Mouse (Mus musculus) forebrain, embryonic 15.5 days (tissue): ENCODE results near the gene Dock2. TPM values are rescaled to one million over a fixed set of nuclear protein-coding genes. Genes with fewer than 3 reads are reported as not detected.

ENCODE experiments used
- ATAC-seq: fragments of 200-750 bp; cut with Nextera tagmentation; replicated peaks from 2 replicates; pipeline ENCODE4 v1.8.0; 2017; ENCODE audit warnings: mild to moderate bottlenecking, moderate TSS enrichment, moderate library complexity
- H3K27ac ChIP-seq: fragments of 300-500 bp; sonication (generic); replicated peaks from 2 replicates; pipeline ENCODE4 v1.5.1; 2015; ENCODE audit warnings: mild to moderate bottlenecking, inconsistent platforms
- H3K27me3 ChIP-seq: fragments of 300-500 bp; sonication (generic); 2 replicates; pipeline ENCODE4 v1.6.1; 2015; ENCODE audit warnings: inconsistent platforms
- H3K36me3 ChIP-seq: fragments of 300-500 bp; sonication (generic); 2 replicates; pipeline ENCODE4 v1.6.1; 2015; ENCODE audit warnings: mild to moderate bottlenecking, inconsistent platforms
- H3K4me1 ChIP-seq: fragments of 300-500 bp; sonication (generic); 2 replicates; pipeline ENCODE4 v1.6.1; 2015; ENCODE audit warnings: inconsistent platforms
- H3K4me2 ChIP-seq: fragments of 300-500 bp; sonication (generic); replicated peaks from 2 replicates; pipeline ENCODE4 v1.6.1; 2015; ENCODE audit warnings: mild to moderate bottlenecking, inconsistent platforms
- H3K4me3 ChIP-seq: fragments of 300-500 bp; sonication (generic); 2 replicates; pipeline ENCODE4 v1.5.1; 2015; ENCODE audit warnings: mild to moderate bottlenecking, inconsistent platforms
- H3K9ac ChIP-seq: fragments of 300-500 bp; sonication (generic); replicated peaks from 2 replicates; pipeline ENCODE4 v1.6.1; 2015; ENCODE audit warnings: mild to moderate bottlenecking, inconsistent platforms
- H3K9me3 ChIP-seq: fragments of 300-500 bp; sonication (generic); 2 replicates; pipeline ENCODE4 v1.6.1; 2016; ENCODE audit warnings: inconsistent platforms
- WGBS: fragments of 180-500 bp; shearing (Covaris S2); methylation state at CpG from one replicate; pipeline ENCODE4 v1.1.7; 2015; ENCODE audit warnings: mixed read lengths; 5-methylcytosine and 5-hydroxymethylcytosine counted together
- polyA plus RNA-seq: library from polyadenylated mRNA; unstranded; fragments of >200 nt; fragmentation: Nextera tagmentation; extraction: Ambion mirVana; gene quantifications from 2 replicates; pipeline ENCODE4 v1.2.1, GENCODE M21; 2015

The Dock2 gene
- polyA plus RNA-seq, 1 experiment from 2014 or later: 0.51 TPM

GRCm38 (mm10) chr11:34524586-34524985 is 259.1 kb downstream of the Dock2 start:
- Histone ChIP-seq H3K4me3 (no peak overlapping the region), H3K36me3 (no peaks in the 10 kb centered on the region), H3K9ac (no peak overlapping the region), H3K9me3 (no peaks in the 10 kb centered on the region), H3K4me2 (no peak overlapping the region), H3K4me1 (no peaks in the 10 kb centered on the region), H3K27me3 (no peaks in the 10 kb centered on the region), H3K27ac (no peak overlapping the region)
- 92% methylated on average over 4 of the region's 4 CpGs for WGBS
- ATAC-seq: no peak

- WGBS: 49% methylated on average over 5 of the region's 5 CpGs
- peak; percentile 68 for ATAC-seq
Measured at GRCm38 (mm10) chr11:34518566-34518965, 265.1 kb downstream of the Dock2 start.

GRCm38 (mm10) chr11:34516971-34517370 is 266.7 kb downstream of the Dock2 start:
- no peaks in the 10 kb centered on the region for H3K4me1 ChIP-seq
- H3K4me3 ChIP-seq: no peak overlapping the region
- no peak overlapping the region for H3K9ac ChIP-seq
- H3K36me3 ChIP-seq: no peaks in the 10 kb centered on the region
- H3K27ac ChIP-seq: no peak overlapping the region
- H3K27me3 ChIP-seq: no peaks in the 10 kb centered on the region
- H3K9me3 ChIP-seq: no peaks in the 10 kb centered on the region
- 15% methylated on average over 2 of the region's 2 CpGs for WGBS
- ATAC-seq: no peak
- no peak overlapping the region for H3K4me2 ChIP-seq

More at GRCm38 (mm10) chr11:34518566-34518965, 265.1 kb downstream of the Dock2 start:
- Histone ChIP-seq H3K27ac (no peak overlapping the region), H3K4me2 (no peak overlapping the region), H3K36me3 (no peaks in the 10 kb centered on the region), H3K9me3 (no peaks in the 10 kb centered on the region), H3K9ac (no peak overlapping the region), H3K4me1 (no peaks in the 10 kb centered on the region), H3K27me3 (no peaks in the 10 kb centered on the region), H3K4me3 (no peak overlapping the region)

- no peak overlapping the region for H3K4me2 ChIP-seq
- no peak overlapping the region for H3K9ac ChIP-seq
- no peak overlapping the region for H3K27ac ChIP-seq
- ATAC-seq: no peak
- no peaks in the 10 kb centered on the region for H3K4me1 ChIP-seq
- no peaks in the 10 kb centered on the region for H3K9me3 ChIP-seq
- no peaks in the 10 kb centered on the region for H3K36me3 ChIP-seq
- H3K4me3 ChIP-seq: no peak overlapping the region
- no peaks in the 10 kb centered on the region for H3K27me3 ChIP-seq
- WGBS: 68% methylated on average over 4 of the region's 4 CpGs
Measured at GRCm38 (mm10) chr11:34515301-34515700, 268.4 kb downstream of the Dock2 start.

GRCm38 (mm10) chr11:34506390-34506789 is 277.3 kb downstream of the Dock2 start:
- WGBS: 91% methylated on average over 1 of the region's 1 CpGs
- no peak overlapping the region for H3K27ac ChIP-seq
- H3K4me1 ChIP-seq: no peaks in the 10 kb centered on the region
- H3K36me3 ChIP-seq: no peaks in the 10 kb centered on the region
- ATAC-seq: no peak
- no peaks in the 10 kb centered on the region for H3K9me3 ChIP-seq
- no peaks in the 10 kb centered on the region for H3K27me3 ChIP-seq
- H3K4me3 ChIP-seq: no peak overlapping the region
- H3K9ac ChIP-seq: no peak overlapping the region
- no peak overlapping the region for H3K4me2 ChIP-seq

- no peak overlapping the region for H3K9ac ChIP-seq
- H3K4me1 ChIP-seq: 0 out of 2 replicates have a peak, but pooled peaks cover 6% of the 10 kb centered on the region
- ATAC-seq: peak; percentile 38; the same call in 1 of the 2 replicates
- H3K36me3 ChIP-seq: no peaks in the 10 kb centered on the region
- no peak overlapping the region for H3K4me2 ChIP-seq
- WGBS: 83% methylated on average over 1 of the region's 1 CpGs
- no peaks in the 10 kb centered on the region for H3K27me3 ChIP-seq
- H3K27ac ChIP-seq: peak overlapping the region; percentile 40; the same call in 1 of the 2 replicates
- H3K4me3 ChIP-seq: no peak overlapping the region
- no peaks in the 10 kb centered on the region for H3K9me3 ChIP-seq
Measured at GRCm38 (mm10) chr11:34499663-34500062, 284.0 kb downstream of the Dock2 start.

- Histone ChIP-seq H3K36me3 (no peaks in the 10 kb centered on the region), H3K4me1 (0 out of 2 replicates have a peak, but pooled peaks cover 2% of the 10 kb centered on the region), H3K4me2 (no peak overlapping the region), H3K27ac (no peak overlapping the region), H3K9ac (no peak overlapping the region), H3K4me3 (no peak overlapping the region), H3K9me3 (no peaks in the 10 kb centered on the region), H3K27me3 (no peaks in the 10 kb centered on the region)
- 71% methylated on average over 4 of the region's 4 CpGs for WGBS
- ATAC-seq: no peak
Measured at GRCm38 (mm10) chr11:34494682-34495081, 289.0 kb downstream of the Dock2 start.

- 90% methylated on average over 3 of the region's 3 CpGs for WGBS
- Histone ChIP-seq H3K27me3 (no peaks in the 10 kb centered on the region), H3K27ac (no peak overlapping the region), H3K9me3 (no peaks in the 10 kb centered on the region), H3K4me1 (no peaks in the 10 kb centered on the region), H3K4me2 (no peak overlapping the region), H3K9ac (no peak overlapping the region), H3K36me3 (no peaks in the 10 kb centered on the region), H3K4me3 (no peak overlapping the region)
- no peak for ATAC-seq
Measured at GRCm38 (mm10) chr11:34492986-34493385, 290.7 kb downstream of the Dock2 start.

GRCm38 (mm10) chr11:34492223-34492622 is 291.5 kb downstream of the Dock2 start:
- Histone ChIP-seq H3K27me3 (no peaks in the 10 kb centered on the region), H3K27ac (no peak overlapping the region), H3K4me3 (no peak overlapping the region), H3K4me2 (no peak overlapping the region), H3K4me1 (no peaks in the 10 kb centered on the region), H3K36me3 (no peaks in the 10 kb centered on the region), H3K9ac (no peak overlapping the region), H3K9me3 (no peaks in the 10 kb centered on the region)
- ATAC-seq: no peak
- 97% methylated on average over 2 of the region's 2 CpGs for WGBS

GRCm38 (mm10) chr11:34489548-34489947 is 294.1 kb downstream of the Dock2 start:
- Histone ChIP-seq H3K4me1 (no peaks in the 10 kb centered on the region), H3K4me3 (no peak overlapping the region), H3K27ac (no peak overlapping the region), H3K4me2 (no peak overlapping the region), H3K9ac (no peak overlapping the region), H3K36me3 (no peaks in the 10 kb centered on the region), H3K9me3 (no peaks in the 10 kb centered on the region), H3K27me3 (no peaks in the 10 kb centered on the region)
- 85% methylated on average over 6 of the region's 6 CpGs for WGBS
- ATAC-seq: no peak

GRCm38 (mm10) chr11:34479301-34479700 is 304.4 kb downstream of the Dock2 start:
- H3K9me3 ChIP-seq: no peaks in the 10 kb centered on the region
- no peak overlapping the region for H3K27ac ChIP-seq
- no peaks in the 10 kb centered on the region for H3K36me3 ChIP-seq
- no peak overlapping the region for H3K4me2 ChIP-seq
- 0 out of 2 replicates have a peak, but pooled peaks cover 3% of the 10 kb centered on the region for H3K4me1 ChIP-seq
- WGBS: 86% methylated on average over 5 of the region's 5 CpGs
- no peak overlapping the region for H3K4me3 ChIP-seq
- no peaks in the 10 kb centered on the region for H3K27me3 ChIP-seq
- no peak for ATAC-seq
- H3K9ac ChIP-seq: no peak overlapping the region

GRCm38 (mm10) chr11:34469792-34470191 is 313.9 kb downstream of the Dock2 start:
- Histone ChIP-seq H3K4me1 (0 out of 2 replicates have a peak, but pooled peaks cover under 1% of the 10 kb centered on the region), H3K27me3 (no peaks in the 10 kb centered on the region), H3K4me3 (no peak overlapping the region), H3K9ac (no peak overlapping the region), H3K4me2 (no peak overlapping the region), H3K9me3 (no peaks in the 10 kb centered on the region), H3K36me3 (no peaks in the 10 kb centered on the region), H3K27ac (no peak overlapping the region)
- ATAC-seq: no peak
- 61% methylated on average over 2 of the region's 2 CpGs for WGBS

GRCm38 (mm10) chr11:34468571-34468970 is 315.1 kb downstream of the Dock2 start:
- no peak for ATAC-seq

More at GRCm38 (mm10) chr11:34468571-34468970, 315.1 kb downstream of the Dock2 start:
- H3K27me3 ChIP-seq: no peaks in the 10 kb centered on the region
- no peaks in the 10 kb centered on the region for H3K36me3 ChIP-seq
- no peak overlapping the region for H3K27ac ChIP-seq
- H3K4me3 ChIP-seq: no peak overlapping the region
- no peaks in the 10 kb centered on the region for H3K4me1 ChIP-seq
- H3K9me3 ChIP-seq: no peaks in the 10 kb centered on the region
- no peak overlapping the region for H3K9ac ChIP-seq
- H3K4me2 ChIP-seq: no peak overlapping the region
- WGBS: 32% methylated on average over 3 of the region's 3 CpGs
